Mouse (Mus musculus): ENCODE measurements around the gene Il4i1. TPM values are rescaled to one million over a fixed set of nuclear protein-coding genes. Genes with fewer than 3 reads are reported as not detected.
"Not testable (repeated sequence)": the region's sequence is repeated elsewhere in the genome, so short reads cannot be mapped to it uniquely, and the experiment has no call there.

The Il4i1 gene
- polyA plus RNA-seq, 1 experiment: 2.7 TPM

DNA sequence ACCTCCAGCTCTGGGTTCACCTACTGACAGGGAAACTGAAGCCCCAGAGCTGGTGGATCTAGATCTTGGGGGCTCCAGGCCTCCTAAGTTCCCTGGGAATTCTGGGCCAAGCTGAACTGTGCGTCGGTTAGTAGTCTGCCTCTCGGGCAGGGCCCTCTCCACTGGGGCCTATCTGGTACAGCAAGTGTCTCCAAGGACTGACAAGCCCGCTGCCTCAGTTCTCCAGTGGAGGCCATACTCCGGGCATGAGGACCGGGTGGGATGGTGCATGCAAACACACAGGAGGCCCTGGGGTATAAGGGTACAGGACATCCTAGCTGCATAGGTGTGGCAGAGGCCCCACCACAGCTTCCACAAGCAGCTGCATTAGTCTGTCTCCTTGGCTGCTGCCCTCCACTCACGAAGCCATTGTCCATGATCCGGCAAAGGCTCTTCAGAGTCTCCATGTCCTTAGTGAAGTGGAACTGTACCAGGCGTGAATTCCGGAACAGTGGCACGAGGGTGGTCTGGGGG, 47.9 kb downstream of the Il4i1 start:
- DNase-seq (ENCODE audit: low read depth): no peak

DNA sequence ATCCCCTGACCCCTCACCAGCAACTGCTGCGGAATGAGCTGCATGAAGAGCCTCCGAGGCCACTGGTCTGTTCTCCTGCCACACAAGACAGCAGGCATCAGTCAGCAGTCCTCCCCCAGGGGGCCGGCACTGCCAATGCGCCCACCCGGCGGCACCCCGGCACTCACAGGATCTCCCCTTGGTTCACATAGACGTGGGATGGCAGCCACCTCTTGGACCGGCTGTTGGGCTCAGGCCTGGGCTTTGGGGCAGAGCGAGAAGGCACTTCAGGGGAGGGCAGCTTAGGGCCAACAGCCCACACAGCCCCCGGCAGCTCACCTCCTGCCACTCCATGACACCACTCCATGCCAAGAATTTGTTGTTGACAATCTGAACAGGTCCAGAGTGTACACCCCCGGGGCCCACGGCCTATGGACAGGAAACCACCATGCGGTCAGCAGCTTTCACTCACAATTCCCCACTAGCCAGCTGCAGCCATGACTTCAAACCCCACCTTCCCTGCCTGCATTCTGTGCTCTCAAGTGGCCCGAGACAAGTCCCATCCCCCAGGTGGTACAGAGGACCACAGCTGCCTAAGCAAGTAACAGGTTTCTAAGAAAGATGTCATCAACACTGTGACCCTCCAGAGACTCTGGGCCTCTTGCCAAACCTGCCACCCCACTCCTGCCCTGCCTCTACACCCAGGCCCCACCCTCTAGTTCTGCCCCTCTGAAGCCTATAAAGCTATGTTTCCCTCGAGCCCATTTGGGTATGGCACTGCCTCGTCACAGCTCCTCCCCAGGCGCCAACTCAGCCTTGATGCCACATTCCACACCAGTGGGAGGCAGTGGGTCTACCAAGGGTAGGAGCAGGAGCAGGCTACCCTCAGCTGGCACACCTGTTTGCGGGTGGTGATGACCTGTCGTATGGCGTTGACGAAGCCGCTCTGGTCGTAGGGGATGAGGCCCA, 48.7 kb downstream of the Il4i1 start:
- DNase-seq (ENCODE audit: low read depth): no peak

DNA sequence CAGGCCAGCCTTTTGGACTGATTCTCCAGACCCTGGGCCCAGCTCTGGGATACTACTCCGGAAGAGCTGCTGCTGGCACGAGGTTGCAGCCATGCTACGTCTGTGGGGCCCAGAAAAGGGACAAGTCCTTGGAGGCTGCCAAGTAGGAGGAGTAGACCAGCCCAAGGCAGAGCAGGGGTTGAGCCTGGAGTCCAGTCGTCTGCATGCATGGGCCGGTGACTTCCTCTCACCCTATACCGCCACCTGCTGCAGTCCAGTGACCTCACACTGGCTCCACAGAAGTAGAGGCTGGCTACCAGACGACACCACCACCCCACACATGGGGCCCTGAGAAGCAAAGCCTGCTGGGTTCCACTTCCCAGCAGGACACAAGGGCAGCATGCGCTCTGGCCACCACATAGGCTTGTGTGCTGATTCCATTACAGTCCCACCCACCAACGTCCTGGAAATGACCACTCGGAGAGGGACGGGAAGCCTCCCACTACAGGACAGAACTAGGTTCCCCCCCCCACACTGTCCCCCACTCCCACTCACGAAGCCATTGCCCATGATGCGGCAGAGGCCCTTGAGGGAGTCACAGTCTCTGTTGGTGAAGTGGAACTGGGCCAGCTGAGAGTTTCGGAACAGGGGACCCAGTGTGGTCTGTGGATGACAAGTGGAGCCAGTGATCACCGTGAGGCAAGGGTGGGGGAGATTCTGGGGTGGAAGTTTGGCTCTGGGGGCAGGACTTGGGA, 50.3 kb downstream of the Il4i1 start:
- DNase-seq (ENCODE audit: low read depth): no peak

DNA sequence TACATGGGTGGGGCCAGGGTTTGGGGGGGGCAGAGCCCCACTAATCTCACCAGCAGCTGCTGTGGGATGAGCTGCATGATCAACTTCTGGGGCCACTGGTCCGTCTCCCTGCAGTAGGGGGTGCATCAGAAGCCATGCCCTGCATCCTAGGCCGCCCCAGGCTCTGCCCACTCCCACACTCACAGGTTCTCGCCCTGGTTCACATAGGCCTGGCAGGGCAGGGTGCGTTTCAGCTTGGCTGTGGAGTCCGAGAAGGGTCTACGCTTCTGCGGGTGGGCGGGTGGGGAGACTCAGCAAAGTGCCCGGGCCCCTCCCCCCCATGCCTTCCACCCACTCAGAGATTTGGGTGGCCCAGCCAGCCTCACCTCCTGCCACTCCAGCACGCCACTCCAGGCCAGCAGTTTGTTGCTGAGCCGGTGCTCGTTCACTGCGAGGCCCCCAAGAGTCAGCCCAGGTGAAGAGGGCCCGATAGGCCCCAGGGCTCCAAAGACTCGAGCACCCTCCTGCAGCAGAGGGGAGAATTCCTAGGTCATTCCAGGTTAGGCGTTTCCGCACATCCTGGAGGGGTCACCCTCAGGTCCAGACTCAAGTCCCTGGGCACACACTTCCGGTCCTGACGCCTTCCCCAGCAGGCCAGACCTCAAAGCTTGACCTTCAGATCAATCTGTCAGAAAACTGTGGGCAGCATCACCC, 51.0 kb downstream of the Il4i1 start:
- DNase-seq (ENCODE audit: low read depth): no peak

DNA sequence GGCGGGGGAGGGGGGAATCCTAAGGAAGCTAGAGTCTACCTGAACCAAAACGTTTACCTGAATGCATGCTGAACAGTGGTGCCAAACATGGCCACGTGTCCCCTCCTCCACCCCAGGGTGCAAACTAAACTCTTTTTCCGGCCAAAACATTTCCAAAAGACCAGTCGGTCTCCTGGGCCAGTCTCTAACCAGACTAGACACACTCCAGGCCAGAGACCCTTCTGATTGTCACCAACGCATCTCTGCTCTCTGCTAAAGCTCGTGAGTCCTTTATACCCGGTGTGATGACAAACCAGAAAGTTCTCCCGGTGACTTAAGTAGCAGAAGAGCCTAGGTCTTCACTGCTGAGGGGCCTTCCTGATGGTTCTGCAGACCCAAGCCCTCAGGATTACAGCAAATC, 51.6 kb downstream of the Il4i1 start:
- DNase-seq (ENCODE audit: low read depth): no peak

DNA sequence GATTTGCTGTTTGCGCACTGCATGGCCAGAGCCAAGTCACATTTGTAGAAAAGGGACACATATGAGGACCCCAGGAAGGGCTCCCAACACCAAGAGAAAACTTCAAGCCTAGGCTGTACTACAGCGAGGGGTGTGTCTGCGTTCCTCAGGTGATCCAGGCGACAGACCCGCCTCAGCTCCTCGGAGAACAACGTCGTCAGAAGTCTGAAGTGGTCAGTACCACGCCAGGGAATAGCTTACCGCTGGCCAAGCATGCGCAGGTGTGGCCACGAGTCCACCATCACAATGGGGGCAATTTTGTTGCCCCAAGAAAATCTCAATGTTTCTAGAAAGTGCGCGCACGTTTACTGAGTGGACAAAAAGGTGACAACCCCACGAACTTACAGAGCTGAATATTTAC, 52.3 kb downstream of the Il4i1 start:
- no peak for DNase-seq (ENCODE audit: low read depth)

DNA sequence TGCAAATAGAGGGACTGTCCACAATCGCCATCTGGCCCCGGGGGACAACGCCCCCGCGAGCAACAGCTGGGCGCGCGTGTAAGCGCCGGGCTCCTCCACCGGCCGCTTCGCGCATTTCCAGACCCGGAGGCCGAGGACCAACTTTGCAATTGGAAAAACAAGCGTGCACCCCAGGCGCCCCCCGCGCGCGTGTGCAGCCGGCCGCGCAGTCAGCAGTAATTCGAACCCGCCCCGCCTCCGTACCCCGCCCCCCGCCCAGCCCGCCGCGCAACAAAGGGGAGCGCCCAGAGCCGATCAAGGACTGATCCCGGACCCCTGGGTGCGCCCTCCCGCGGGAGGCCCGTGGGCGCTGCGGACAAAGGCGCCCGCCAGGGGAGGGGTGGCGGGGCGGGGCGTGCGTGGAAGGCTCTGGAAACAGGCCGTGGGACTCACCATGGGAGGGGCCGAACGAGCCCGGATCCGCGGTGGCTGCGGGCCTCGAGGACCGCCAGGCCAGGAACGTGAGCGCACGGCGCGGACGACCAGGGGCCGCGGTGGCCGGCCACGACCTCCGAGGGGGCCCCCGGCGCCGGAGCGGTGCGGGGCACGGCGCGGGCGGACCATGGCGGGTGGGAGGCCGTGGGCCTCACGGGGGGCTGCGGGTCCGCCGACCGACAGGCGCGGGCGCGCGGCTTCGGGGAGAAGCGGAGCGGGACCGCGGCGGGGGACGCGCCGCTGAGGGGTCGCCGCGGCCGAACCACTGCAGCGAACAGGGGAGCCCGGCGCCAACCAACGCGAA, 52.9 kb downstream of the Il4i1 start:
- DNase-seq (ENCODE audit: low read depth): no peak

DNA sequence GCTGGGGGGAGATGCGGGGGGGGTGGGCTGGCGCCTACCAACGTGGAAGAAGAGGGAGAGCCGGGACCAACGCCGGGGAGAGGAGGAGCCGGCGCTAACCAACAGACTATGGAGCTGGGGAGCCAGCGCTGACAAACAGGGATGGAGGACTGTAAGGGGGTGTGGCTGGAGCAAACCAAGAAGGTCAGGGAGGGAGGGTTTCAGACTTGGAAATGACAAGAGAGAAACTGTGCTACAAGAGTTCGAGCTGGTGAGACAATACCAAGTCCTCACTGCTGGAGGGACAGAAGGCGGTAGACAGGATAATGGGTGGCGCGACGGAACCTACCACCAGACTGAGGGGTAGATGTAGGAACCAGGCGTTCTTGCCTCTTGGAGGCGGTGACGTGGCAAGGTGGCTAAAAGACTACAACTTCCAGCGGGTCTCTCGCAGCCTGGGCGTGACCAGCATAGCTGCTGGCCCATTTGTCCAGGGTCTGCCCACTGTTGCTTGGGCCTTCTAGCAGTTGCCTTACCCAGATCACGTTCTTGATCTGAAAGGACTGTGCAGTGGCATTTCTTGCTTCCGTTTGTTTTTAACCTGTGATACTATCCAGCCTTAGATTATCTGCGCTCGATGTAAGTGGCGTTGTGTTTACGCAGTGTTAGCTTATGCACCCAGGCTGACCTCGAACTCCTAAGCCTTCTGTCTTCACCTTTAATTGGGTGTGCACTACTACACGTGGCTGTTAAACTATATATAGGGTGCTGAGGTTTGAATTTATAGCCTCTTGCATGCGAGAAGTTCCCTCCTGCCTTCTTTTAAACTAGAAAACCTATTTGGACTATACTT, 53.7 kb downstream of the Il4i1 start, which contains the start of gene Ptov1:
Gene Ptov1, minus strand, starts transcription at position 92 of the 832 bp plus-strand sequence.
- DNase-seq (ENCODE audit: low read depth): peak; percentile 84

DNA sequence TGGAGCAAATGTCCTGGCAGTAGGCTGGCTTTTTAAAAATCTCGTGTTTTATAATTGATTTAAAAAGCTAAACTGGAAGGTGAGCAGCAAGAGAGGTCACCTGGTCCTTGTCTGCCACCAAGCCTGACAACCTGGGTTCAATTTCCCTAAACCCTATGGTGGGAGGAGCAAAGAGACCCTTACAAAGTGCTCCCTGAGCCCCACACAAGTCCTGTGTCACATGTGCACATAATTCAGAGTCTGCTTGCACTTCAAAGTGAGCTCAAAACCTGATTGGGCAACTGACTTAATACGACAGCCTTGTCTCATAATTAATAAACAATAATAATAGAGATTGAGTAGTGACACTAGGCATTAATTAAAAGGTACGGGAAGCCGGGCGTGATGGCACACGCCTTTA, 54.4 kb downstream of the Il4i1 start:
- no peak for DNase-seq (ENCODE audit: low read depth)

DNA sequence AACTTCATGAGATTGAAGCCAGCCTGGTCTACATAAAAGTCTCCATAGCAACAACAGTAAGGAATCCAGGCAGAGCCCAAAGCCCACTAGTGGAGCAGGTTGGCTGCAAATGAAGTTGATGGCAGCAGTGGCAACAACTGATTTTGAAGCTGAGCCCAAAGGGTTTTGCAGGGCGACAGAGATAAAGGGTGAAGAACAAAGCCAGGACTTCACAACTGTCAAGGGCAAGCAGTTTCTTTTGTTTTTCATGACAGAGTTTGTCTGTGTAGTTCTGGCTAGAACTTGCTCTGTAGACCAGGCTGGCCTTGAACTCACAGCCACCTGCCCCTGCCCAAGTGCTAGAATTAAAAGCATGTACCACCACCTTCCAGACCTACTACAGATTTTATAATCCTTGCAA, 55.0 kb downstream of the Il4i1 start:
- DNase-seq (ENCODE audit: low read depth): no peak

DNA sequence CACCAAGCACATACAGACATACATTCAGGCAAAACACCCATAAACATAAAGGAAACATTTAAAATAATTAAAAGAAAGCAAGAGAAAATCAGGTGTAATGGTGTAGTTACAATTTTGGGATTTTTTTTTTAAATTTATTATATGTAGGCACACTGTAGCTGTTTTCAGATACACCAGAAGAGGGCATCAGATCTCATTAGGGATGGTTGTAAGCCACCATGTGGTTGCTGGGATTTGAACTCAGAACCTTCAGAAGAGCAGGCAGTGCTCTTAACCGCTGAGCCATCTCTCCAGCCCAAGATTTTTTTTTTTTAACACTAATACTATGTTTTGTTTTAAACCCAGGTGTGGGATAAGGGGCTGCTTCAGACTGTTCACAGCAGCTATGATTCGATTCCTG, 55.6 kb downstream of the Il4i1 start:
- not testable (repeated sequence) for DNase-seq (ENCODE audit: low read depth)

DNA sequence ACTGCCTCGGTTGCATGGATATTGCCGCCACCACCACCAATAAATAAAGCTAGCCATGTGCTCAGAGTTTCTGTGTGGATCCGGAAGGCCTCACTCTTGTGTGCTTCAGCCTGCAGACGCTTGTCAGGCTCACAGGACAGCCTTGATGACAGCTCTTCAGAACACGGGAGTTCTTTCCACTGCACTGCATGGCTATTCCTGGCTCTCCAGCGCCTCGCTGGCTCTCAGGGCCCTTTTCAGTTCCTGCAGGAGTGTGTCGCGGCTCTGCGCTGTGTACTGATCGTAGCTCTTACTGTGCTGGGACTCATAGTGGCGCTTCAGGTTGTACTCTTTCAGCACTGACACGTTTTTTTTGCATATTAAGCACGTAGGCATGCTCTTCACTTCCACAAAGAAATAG, 61.6 kb downstream of the Il4i1 start:
- no peak for DNase-seq (ENCODE audit: low read depth)

DNA sequence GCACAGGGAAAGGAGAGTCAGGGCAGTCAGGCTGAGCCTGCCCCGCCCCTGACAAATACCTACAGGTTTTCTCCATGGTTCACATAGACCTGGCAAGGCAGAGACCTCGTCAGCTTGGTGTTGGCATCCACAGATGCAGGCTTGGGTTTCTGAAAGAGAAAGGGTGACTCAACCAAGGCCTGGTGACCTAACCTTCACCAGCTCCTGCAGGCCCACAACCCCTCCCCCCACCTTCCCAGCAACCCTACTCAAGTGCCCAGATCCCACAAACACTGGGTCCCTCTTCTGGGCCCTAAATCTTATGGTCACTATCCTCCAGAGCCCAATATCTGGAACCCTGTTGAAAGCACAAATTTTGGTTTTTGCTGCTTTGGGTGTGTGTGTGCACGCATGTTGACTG, 66.8 kb downstream of the Il4i1 start:
- no peak for DNase-seq (ENCODE audit: low read depth)

DNA sequence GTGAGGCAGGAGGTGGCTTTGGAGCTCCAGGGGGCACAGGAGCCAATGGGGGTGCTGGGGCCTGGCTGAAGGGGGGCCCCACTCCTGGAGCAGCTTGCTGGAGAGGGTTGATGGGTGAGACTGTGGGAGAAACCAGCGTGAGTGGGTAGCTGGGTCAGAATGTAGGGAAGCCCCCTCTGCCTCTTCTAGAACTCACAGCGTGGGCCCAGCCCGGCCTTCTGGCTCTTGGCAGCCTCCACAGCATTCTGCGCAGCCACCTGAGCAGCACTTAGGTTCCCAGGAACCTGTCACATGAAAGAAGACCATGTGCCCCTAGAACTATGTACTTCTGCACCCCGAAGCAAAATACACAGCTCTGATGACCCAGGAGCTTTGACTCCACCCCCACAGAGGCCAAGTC, 68.5 kb downstream of the Il4i1 start:
- DNase-seq (ENCODE audit: low read depth): no peak

DNA sequence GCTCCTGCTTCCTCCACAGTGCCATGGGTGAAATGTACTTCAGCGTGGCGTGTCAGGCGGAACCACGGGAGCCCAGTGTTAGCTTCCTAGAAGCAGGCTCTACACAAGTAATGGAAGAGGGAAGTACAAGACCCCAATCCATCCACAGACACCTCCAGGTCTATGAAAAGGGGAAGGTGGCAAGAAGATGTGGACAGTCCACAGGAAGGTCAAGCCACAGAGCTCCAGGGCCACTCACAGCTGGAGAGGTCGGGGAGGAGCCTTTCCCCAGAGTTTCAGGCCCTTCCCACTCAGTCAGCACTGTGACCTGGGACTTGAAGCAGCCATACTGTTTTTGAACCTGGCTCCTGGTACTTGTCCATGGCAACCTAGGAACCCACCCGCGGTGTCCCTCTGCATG, 70.8 kb downstream of the Il4i1 start:
- no peak for DNase-seq (ENCODE audit: low read depth)

DNA sequence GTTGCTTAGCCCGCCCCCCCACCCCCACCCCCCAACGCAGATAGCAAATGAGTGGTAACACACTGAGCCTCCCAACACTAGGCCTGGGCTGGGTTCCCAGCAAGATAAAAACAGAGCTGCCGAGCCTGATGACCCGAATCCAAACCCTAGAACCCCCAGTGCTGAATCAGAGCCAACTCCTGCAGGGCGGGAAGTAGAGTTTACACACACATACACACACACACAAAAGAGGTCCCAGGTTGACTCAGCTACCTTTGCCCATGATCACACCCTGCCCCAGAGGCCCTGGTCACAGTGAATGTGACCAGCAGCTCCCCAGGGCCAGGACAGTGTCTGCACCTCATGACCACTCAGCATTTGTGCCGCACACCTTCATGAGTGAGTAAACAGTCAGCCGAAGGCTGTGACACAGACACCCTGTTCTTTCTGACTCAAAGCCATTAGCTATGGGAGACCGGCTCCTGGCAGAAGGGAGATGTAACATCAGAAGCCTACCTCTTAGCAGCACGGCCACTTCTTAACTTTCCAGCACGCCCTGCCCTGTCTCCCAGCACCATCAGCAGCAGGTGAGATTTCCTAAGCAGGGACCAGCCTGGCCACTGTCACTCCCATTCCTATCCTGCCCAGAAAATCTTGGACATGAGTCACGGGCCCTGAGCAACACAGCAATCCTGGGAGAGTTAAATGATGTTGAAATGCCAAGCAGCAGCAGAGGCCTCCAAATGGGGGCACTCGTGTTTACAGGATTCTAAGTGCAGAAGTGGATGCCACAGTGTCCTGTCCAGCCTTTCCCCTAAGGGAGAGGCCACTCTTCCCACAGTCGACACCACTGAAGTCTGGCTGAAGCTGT, 72.3 kb downstream of the Il4i1 start:
- DNase-seq (ENCODE audit: low read depth): no peak

DNA sequence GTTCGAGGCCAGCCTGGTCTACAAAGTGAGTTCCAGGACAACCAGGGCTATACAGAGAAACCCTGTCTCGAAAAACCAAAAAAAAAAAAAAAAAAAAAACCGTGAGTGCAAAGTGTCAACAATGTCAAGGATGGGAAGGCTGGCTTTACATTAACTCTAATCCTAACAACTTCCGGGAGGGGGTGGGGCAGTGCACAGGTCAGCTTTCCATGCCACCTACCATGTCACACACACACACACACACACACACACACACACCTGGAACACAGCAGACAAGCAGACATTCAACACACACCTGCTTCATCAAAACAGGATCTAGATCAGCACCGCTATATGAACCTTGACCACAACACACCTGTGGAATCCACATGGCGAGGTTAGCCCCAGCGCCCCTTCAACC, 74.0 kb downstream of the Il4i1 start:
- DNase-seq (ENCODE audit: low read depth): no peak

Measured in gonadal fat pad, adult 2 months (tissue).